Mouse (Mus musculus) myocyte (in vitro differentiated cells): Measurements from ENCODE around the gene Ints4.

Experiments used
- CEBPB ChIP-seq: IDR thresholded peaks from 2 replicates; pipeline ENCODE4 v1.6.1; 2011; ENCODE audit warnings: mild to moderate bottlenecking, moderate library complexity; ENCODE audit not compliant: poor library complexity, insufficient read depth, severe bottlenecking
- MAX ChIP-seq: IDR thresholded peaks from one replicate; pipeline ENCODE4 v1.6.1; 2011; ENCODE audit warnings: low read depth, mild to moderate bottlenecking, control low read depth
- POLR2A ChIP-seq: IDR thresholded peaks from one replicate; pipeline ENCODE4 v1.6.1; 2011; ENCODE audit warnings: low read depth, mild to moderate bottlenecking, control low read depth, moderate library complexity; ENCODE audit not compliant: insufficient read length
- POLR2AphosphoS2 ChIP-seq: IDR thresholded peaks from one replicate; pipeline ENCODE4 v1.6.1; 2011; ENCODE audit warnings: low read depth, control low read depth; ENCODE audit not compliant: insufficient read length
- USF1 ChIP-seq: IDR thresholded peaks from one replicate; pipeline ENCODE4 v1.6.1; 2011; ENCODE audit warnings: low read depth, mild to moderate bottlenecking, control low read depth, moderate library complexity

DNA sequence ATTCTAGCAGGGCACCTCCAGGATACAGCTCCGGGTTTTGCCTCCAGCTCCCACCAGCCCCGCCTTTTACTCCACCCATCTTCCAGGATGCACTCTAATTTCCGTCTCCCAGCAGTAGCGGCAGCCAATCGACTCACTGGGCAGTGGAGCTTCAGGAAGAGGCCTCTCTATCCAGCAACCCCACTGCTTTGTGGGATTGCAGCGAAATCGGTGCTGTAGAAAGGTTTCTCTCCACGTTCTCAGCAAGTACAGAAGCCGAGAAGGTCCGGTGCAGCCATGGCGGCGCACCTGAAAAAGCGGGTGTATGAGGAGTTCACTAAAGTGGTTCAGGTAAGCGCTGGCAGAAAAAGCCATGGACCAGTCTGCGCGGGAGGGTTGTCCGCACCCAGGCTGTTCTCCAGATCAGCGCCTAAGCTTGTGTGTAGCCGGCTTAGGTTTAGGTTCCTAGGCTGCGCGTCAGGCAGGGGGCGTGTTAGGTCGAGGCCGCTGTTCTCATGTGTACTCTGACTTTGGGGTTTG is at the start of gene Ints4:
- no peak for TF ChIP-seq CEBPB
- peak; percentile 41 for TF ChIP-seq POLR2A
- no peak for TF ChIP-seq USF1
- no peak for TF ChIP-seq MAX
- TF ChIP-seq POLR2AphosphoS2, result no peak
